Mouse (Mus musculus) cerebellum, adult 9-10 months (tissue): ENCODE data around the gene Vmn1r53.
"Not testable (repeated sequence)": the region's sequence is repeated elsewhere in the genome, so short reads cannot be mapped to it uniquely, and the experiment has no call there.

Source experiments
- DNase-seq: peaks from one replicate; pipeline ENCODE4 v3.0.0; 2022

Gene Vmn1r53

GRCm38 (mm10) chr6:90224338-90224737 lies at the start of gene Vmn1r53:
Gene Vmn1r53, minus strand, starts transcription at chr6:90224438.
- no peak for DNase-seq

- DNase-seq: no peak
Observed at GRCm38 (mm10) chr6:90246000-90246399, 21.8 kb upstream of the Vmn1r53 start, which contains the start of gene Vmn1r54. Gene Vmn1r54, plus strand, starts transcription at chr6:90246300.

GRCm38 (mm10) chr6:90244019-90244418 lies 19.8 kb upstream of the Vmn1r53 start:
- DNase-seq: no peak

GRCm38 (mm10) chr6:90232681-90233080 lies 8.4 kb upstream of the Vmn1r53 start:
- no peak for DNase-seq

GRCm38 (mm10) chr6:90232114-90232513 lies 7.9 kb upstream of the Vmn1r53 start:
- DNase-seq: not testable (repeated sequence)

GRCm38 (mm10) chr6:90202493-90202892 lies 21.7 kb downstream of the Vmn1r53 start, which contains the start of gene V1ra8:
Gene V1ra8, plus strand, starts transcription at chr6:90202793.
- not testable (repeated sequence) for DNase-seq

GRCm38 (mm10) chr6:90174508-90174907 lies 49.7 kb downstream of the Vmn1r53 start, which contains the start of gene Vmn1r52:
Gene Vmn1r52, plus strand, starts transcription at chr6:90174808.
- no peak for DNase-seq
